Mouse (Mus musculus) MEL (cell line): Measurements from ENCODE around the gene Cep41. TPM values are rescaled to one million over a fixed set of nuclear protein-coding genes. Genes with fewer than 3 reads are reported as not detected.

ENCODE experiments used
- DNase-seq: peaks from one replicate; pipeline ENCODE4 v3.0.0; 2011; ENCODE audit warnings: low read depth, low spot score
- H3K27ac ChIP-seq: 2 replicates; pipeline ENCODE4 v1.5.1; 2012; ENCODE audit warnings: low read depth, mild to moderate bottlenecking, control low read depth, low read length, moderate library complexity; ENCODE audit not compliant: control insufficient read depth
- H3K27me3 ChIP-seq, 2 experiments: fragments of 150-350 bp in 1 of 2; sonication (generic) in 1 of 2; 2 replicates each; pipeline ENCODE4 v1.6.1; 2012; ENCODE audit warnings: low read length in 2 of 2, mild to moderate bottlenecking in 2 of 2, improper control_type of control experiment in 1 of 2, moderate library complexity in 1 of 2; ENCODE audit not compliant: insufficient read depth in 2 of 2, control insufficient read depth in 1 of 2
- H3K36me3 ChIP-seq, 2 experiments: 2 replicates each; pipeline ENCODE4 v1.6.1; 2012 to 2014; ENCODE audit warnings: low read length in 2 of 2, improper control_type of control experiment in 1 of 2, inconsistent platforms in 1 of 2, mild to moderate bottlenecking in 1 of 2; ENCODE audit not compliant: insufficient read depth in 2 of 2, control insufficient read depth in 1 of 2
- H3K4me1 ChIP-seq, 2 experiments: fragments of 150-350 bp in 1 of 2; sonication (generic) in 1 of 2; 2 replicates each; pipeline ENCODE4 v1.6.1; 2012; ENCODE audit warnings: low read length in 2 of 2, improper control_type of control experiment in 1 of 2, mild to moderate bottlenecking in 1 of 2; ENCODE audit not compliant: insufficient read depth in 2 of 2, control insufficient read depth in 1 of 2
- H3K4me3 ChIP-seq, 2 experiments: fragments of 150-350 bp in 1 of 2; sonication (generic) in 1 of 2; 2 replicates each; pipeline ENCODE4 v1.5.1; 2012; ENCODE audit warnings: low read depth in 2 of 2, low read length in 2 of 2, mild to moderate bottlenecking in 2 of 2, moderate library complexity in 2 of 2, control low read depth in 1 of 2, improper control_type of control experiment in 1 of 2; ENCODE audit not compliant: control insufficient read depth in 1 of 2, insufficient read depth in 1 of 2
- H3K79me2 ChIP-seq: 2 replicates; pipeline ENCODE4 v1.6.1; 2012; ENCODE audit warnings: mild to moderate bottlenecking, low read length, moderate library complexity; ENCODE audit not compliant: control insufficient read depth, poor library complexity, insufficient read depth
- H3K9ac ChIP-seq: 2 replicates; pipeline ENCODE4 v1.6.1; 2012; ENCODE audit warnings: low read depth, mild to moderate bottlenecking, control low read depth, low read length, moderate library complexity; ENCODE audit not compliant: control insufficient read depth, poor library complexity, severe bottlenecking
- H3K9me3 ChIP-seq: fragments of 150-350 bp; sonication (generic); replicated peaks from 2 replicates; pipeline ENCODE4 v1.6.1; 2012; ENCODE audit warnings: mild to moderate bottlenecking, low read length, improper control_type of control experiment, moderate library complexity; ENCODE audit not compliant: insufficient read depth
- BHLHE40 ChIP-seq: IDR thresholded peaks from 2 replicates; pipeline ENCODE4 v1.6.1; 2012; ENCODE audit warnings: low read depth, mild to moderate bottlenecking, inconsistent platforms, low read length, improper control_type of control experiment, borderline replicate concordance
- CHD1 ChIP-seq: IDR thresholded peaks from 2 replicates; pipeline ENCODE4 v1.6.1; 2012; ENCODE audit warnings: low read depth, mild to moderate bottlenecking, inconsistent platforms, low read length, improper control_type of control experiment
- CHD2 ChIP-seq: IDR thresholded peaks from 2 replicates; pipeline ENCODE4 v1.6.1; 2011; ENCODE audit warnings: low read length, improper control_type of control experiment
- E2F4 ChIP-seq: IDR thresholded peaks from 2 replicates; pipeline ENCODE4 v1.6.1; 2011; ENCODE audit warnings: low read depth, low read length, improper control_type of control experiment, borderline replicate concordance
- ELF1 ChIP-seq: IDR thresholded peaks from 2 replicates; pipeline ENCODE4 v1.6.1; 2014; ENCODE audit warnings: low read depth, mild to moderate bottlenecking, inconsistent platforms, low read length, improper control_type of control experiment, moderate library complexity
- EP300 ChIP-seq, 2 experiments: IDR thresholded peaks; 2 replicates each; pipeline ENCODE4 v1.6.1; 2011; ENCODE audit warnings: improper control_type of control experiment in 2 of 2, low read length in 2 of 2, low read depth in 1 of 2, mild to moderate bottlenecking in 1 of 2
- ETS1 ChIP-seq: IDR thresholded peaks from 2 replicates; pipeline ENCODE4 v1.6.1; 2012; ENCODE audit warnings: low read depth, mild to moderate bottlenecking, inconsistent platforms, low read length, improper control_type of control experiment, moderate library complexity
- GATA1 ChIP-seq: IDR thresholded peaks from 2 replicates; pipeline ENCODE4 v1.6.1; 2011; ENCODE audit warnings: low read depth, low read length, improper control_type of control experiment
- HCFC1 ChIP-seq: IDR thresholded peaks from 2 replicates; pipeline ENCODE4 v1.6.1; 2012; ENCODE audit warnings: low read depth, mild to moderate bottlenecking, inconsistent platforms, low read length, improper control_type of control experiment, moderate library complexity
- KAT2A ChIP-seq: conservative IDR thresholded peaks from 2 replicates; pipeline ENCODE4 v1.6.1; 2012; ENCODE audit warnings: low read depth, low read length, improper control_type of control experiment, inconsistent platforms
- MAFK ChIP-seq: IDR thresholded peaks from 2 replicates; pipeline ENCODE4 v1.6.1; 2011; ENCODE audit warnings: low read depth, mild to moderate bottlenecking, low read length, improper control_type of control experiment, borderline replicate concordance
- MAZ ChIP-seq: IDR thresholded peaks from 2 replicates; pipeline ENCODE4 v1.6.1; 2012; ENCODE audit warnings: low read depth, mild to moderate bottlenecking, inconsistent platforms, low read length, improper control_type of control experiment
- MEF2A ChIP-seq: IDR thresholded peaks from 2 replicates; pipeline ENCODE4 v1.6.1; 2014; ENCODE audit warnings: low read depth, mild to moderate bottlenecking, inconsistent platforms, low read length, improper control_type of control experiment; ENCODE audit not compliant: poor library complexity, insufficient replicate concordance, severe bottlenecking; ENCODE audit errors: extremely low read depth
- MYC ChIP-seq: IDR thresholded peaks from 2 replicates; pipeline ENCODE4 v1.6.1; 2011; ENCODE audit warnings: low read depth, mild to moderate bottlenecking, low read length, improper control_type of control experiment, moderate library complexity
- POLR2AphosphoS5 ChIP-seq: IDR thresholded peaks from 2 replicates; pipeline ENCODE4 v1.6.1; 2012; ENCODE audit warnings: low read depth, borderline replicate concordance, mild to moderate bottlenecking, inconsistent platforms, low read length, moderate library complexity, mixed read lengths
- RAD21 ChIP-seq: IDR thresholded peaks from 2 replicates; pipeline ENCODE4 v1.6.1; 2011; ENCODE audit warnings: mild to moderate bottlenecking, low read depth, low read length, improper control_type of control experiment
- RCOR1 ChIP-seq: IDR thresholded peaks from 2 replicates; pipeline ENCODE4 v1.6.1; 2012; ENCODE audit warnings: low read depth, mild to moderate bottlenecking, inconsistent platforms, low read length, improper control_type of control experiment
- SMC3 ChIP-seq: IDR thresholded peaks from 2 replicates; pipeline ENCODE4 v1.6.1; 2011; ENCODE audit warnings: low read depth, low read length, improper control_type of control experiment
- USF1 ChIP-seq: IDR thresholded peaks from 2 replicates; pipeline ENCODE4 v1.6.1; 2014; ENCODE audit warnings: low read depth, mild to moderate bottlenecking, inconsistent platforms, low read length, improper control_type of control experiment, moderate library complexity
- ZC3H11A ChIP-seq: IDR thresholded peaks from 2 replicates; pipeline ENCODE4 v1.6.1; 2012; ENCODE audit warnings: low read depth, mild to moderate bottlenecking, inconsistent platforms, low read length, improper control_type of control experiment
- ZKSCAN1 ChIP-seq: IDR thresholded peaks from 2 replicates; pipeline ENCODE4 v1.6.1; 2012; ENCODE audit warnings: low read depth, mild to moderate bottlenecking, inconsistent platforms, low read length, improper control_type of control experiment, moderate library complexity
- ZNF384 ChIP-seq: IDR thresholded peaks from 2 replicates; pipeline ENCODE4 v1.6.1; 2012; ENCODE audit warnings: low read depth, mild to moderate bottlenecking, inconsistent platforms, low read length, improper control_type of control experiment
- polyA plus RNA-seq, 2 experiments: library from polyadenylated mRNA; stranded (reverse) in 1 of 2; unstranded in 1 of 2; fragments of >175 nt in 1 of 2; fragments of >200 nt in 1 of 2; gene quantifications; 2 replicates each; pipeline versions ENCODE4 v1.2.1 to v1.2.4; 2012; ENCODE audit warnings: low replicate concordance in 2 of 2, low read depth in 1 of 2; ENCODE audit not compliant: insufficient read length in 2 of 2, insufficient read depth in 1 of 2, missing spikeins in 1 of 2
- total RNA-seq: library from RNA; depleted of rRNA; stranded (reverse); fragments of 300-350 nt; gene quantifications from 2 replicates; pipeline ENCODE4 v1.2.3, GENCODE M21; 2012

The Cep41 gene
- total and polyA plus RNA-seq, 3 experiments: 9.8 to 12.0 TPM; not detected in 1

DNA sequence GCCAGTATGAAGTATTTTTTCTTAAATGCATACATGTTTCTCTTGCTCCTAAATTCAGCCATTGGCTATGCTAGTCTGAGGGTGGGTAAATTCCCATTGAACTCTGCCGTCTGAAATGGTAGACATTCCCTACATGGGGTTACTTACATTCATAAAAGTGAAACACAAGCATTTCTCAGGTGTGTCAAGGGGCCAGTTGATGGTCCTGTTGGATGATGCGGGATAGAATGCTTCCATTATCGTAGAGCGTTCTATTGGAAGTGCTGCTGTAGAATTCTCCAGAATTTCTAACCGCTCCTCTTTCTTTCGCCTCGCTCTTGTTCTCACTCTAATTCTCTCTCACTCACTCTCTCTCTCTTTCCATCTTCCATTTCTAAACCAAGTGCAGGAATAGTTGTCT is 82.8 kb downstream of the Cep41 start, which contains the start of gene Cpa5:
Cpa5 (plus strand) TSS at position 301 of the 400 bp plus-strand sequence.
- Histone ChIP-seq H3K27ac (no peak within 1 kb of the TSS), H3K4me1 (no peaks in the 10 kb centered on the region), H3K79me2 (no peaks in the 10 kb centered on the region), H3K4me3 (no peak within 1 kb of the TSS), H3K36me3 (no peaks in the 10 kb centered on the region), H3K27me3 (peaks cover 2 to 19% of the 10 kb centered on the region in 2 experiments), H3K9ac (no peak within 1 kb of the TSS), H3K9me3 (no peaks in the 10 kb centered on the region)
- no peak for TF ChIP-seq GATA1
- DNase-seq: no peak

DNA sequence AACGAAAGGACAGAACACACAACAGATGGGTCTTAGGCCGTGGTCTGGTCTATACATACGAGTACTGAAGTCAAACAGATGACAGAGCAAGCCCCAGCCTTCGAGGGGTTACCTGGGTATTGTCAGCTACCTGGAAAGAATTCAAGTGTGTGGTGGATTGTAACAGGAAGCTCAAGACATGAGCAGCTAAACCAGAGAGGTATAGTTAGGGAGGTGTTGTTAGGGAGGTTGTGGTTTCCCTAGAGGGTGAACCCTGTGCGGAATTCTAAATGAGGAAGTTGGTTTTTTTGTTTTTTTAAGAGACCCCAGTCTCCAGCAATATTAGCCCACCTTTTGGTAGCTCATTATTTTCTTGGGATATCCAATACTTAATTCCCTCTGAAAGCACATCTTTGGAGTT is 87.9 kb downstream of the Cep41 start:
- Histone ChIP-seq H3K36me3 (no peaks in the 10 kb centered on the region), H3K4me1 (no peaks in the 10 kb centered on the region), H3K9me3 (no peaks in the 10 kb centered on the region), H3K9ac (no peak overlapping the region), H3K79me2 (no peaks in the 10 kb centered on the region), H3K4me3 (no peak overlapping the region), H3K27ac (no peak overlapping the region), H3K27me3 (peaks cover 13 to 27% of the 10 kb centered on the region in 2 experiments)
- DNase-seq: peak; percentile 15
- TF ChIP-seq USF1: no peak
- no peak for TF ChIP-seq BHLHE40
- TF ChIP-seq SMC3: no peak
- no peak for TF ChIP-seq ETS1
- TF ChIP-seq KAT2A: no peak
- no peak for TF ChIP-seq E2F4
- TF ChIP-seq MYC: no peak
- no peak for TF ChIP-seq EP300 (IDR thresholded peaks at IDR 0.05; ENCODE audit: low read depth in 1 of 2, low read length in 2 of 2)
- TF ChIP-seq HCFC1: no peak
- no peak for TF ChIP-seq ELF1
- no peak for TF ChIP-seq POLR2AphosphoS5
- no peak for TF ChIP-seq CHD1
- no peak for TF ChIP-seq GATA1
- TF ChIP-seq ZC3H11A: no peak
- TF ChIP-seq ZNF384: no peak

DNA sequence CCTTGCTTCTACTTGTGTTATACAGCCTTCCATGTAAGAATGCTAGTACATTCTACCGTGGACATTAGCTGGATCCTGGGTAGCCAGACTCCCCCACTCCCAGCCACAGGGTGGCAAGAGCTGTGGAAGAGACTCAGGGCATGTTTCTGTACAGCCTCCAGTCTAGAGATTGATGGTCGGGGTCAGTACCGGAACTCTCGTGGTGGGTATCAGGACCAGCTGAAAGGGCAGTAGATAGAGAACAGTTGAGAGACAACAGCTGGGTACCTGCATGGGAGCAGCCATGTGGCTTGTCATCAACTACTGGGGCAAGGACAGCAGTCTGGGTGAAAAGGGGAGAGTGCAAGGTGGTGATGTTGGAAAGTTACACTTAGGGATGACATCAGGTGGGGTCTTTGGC is 88.4 kb downstream of the Cep41 start:
- Histone ChIP-seq H3K9me3 (no peaks in the 10 kb centered on the region), H3K4me1 (no peaks in the 10 kb centered on the region), H3K27me3 (peaks cover 14 to 28% of the 10 kb centered on the region in 2 experiments), H3K9ac (no peak overlapping the region), H3K27ac (no peak overlapping the region), H3K4me3 (no peak overlapping the region), H3K36me3 (no peaks in the 10 kb centered on the region), H3K79me2 (no peaks in the 10 kb centered on the region)
- TF ChIP-seq GATA1: no peak
- no peak for TF ChIP-seq MEF2A
- TF ChIP-seq BHLHE40: no peak
- TF ChIP-seq CHD1: no peak
- TF ChIP-seq E2F4: no peak
- no peak for TF ChIP-seq USF1
- TF ChIP-seq SMC3: no peak
- TF ChIP-seq CHD2: no peak
- no peak for TF ChIP-seq MAZ
- no peak for TF ChIP-seq KAT2A
- no peak for TF ChIP-seq ZKSCAN1
- no peak for TF ChIP-seq ELF1
- no peak for TF ChIP-seq RAD21
- no peak for TF ChIP-seq MAFK
- TF ChIP-seq RCOR1: no peak
- DNase-seq: no peak
